9 mouse cellular contexts compared by ENCODE assay signal in the genomic region with DNA sequence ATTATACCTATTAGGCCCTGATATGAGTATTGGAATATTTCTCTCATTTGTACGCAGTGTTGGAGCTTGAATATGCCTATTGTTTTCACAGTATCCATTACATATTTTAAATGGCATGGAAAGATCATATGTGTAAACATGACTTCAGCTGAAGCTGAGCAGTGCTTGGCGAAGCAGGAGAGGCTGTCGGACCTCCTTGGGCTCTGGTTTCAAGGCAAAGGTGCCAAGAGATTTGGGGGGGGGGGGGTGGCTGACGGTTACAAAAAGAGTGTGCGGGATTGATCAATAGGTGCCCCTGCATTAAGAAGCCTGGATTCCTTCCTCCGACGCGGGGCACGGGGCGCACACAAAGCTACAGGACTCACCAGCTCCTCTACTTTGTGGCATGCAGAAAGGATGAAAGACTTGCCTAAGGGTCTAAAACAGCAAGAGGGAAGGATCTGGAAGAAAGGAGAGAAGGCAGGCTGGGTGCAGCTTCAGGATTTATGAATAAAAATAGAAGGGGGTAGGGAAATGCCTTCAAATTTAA.
DNase-seq lines count a peak whose midpoint lies in the region; ATAC-seq lines count a peak whose summit lies in the region.
"Had no signal": no experiment of that assay in that cellular context is flagged by ENCODE, and none has a peak within 500 bp of the region (broad histone marks: within the 10 kb centered on the region; RNA-seq: fewer than 3 reads in every experiment).

No protein-coding gene starts in this region.

- DNase-seq in heart, postnatal 25 days (ENCODE audit: low spot score) = no peak
- DNase-seq in embryo, embryonic 11 days = peak; percentile 39
- DNase-seq in forelimb bud, embryonic 11.5 days (ENCODE audit: low read depth, low spot score) = peak; percentile 57
- DNase-seq in midbrain, embryonic 11.5 days (ENCODE audit: low spot score, missing footprints) = peak; percentile 88
- no peak for DNase-seq in cerebellum, adult 11 months
- DNase-seq in urinary bladder, postnatal 36 days (ENCODE audit: low spot score in 2 of 2) = no peak
- no peak for DNase-seq in right cerebral cortex, postnatal 25 days

- H3K27ac ChIP-seq in heart, embryonic 13.5 days (replicated peaks) = peak overlapping the region; percentile 8; the same call in 1 of the 2 replicates
- H3K27ac ChIP-seq in midbrain, embryonic 11.5 days (ENCODE audit: low read depth, low read length) = no peak overlapping the region
- H3K27ac ChIP-seq: left cerebral cortex, adult 2 months had no signal

- H3K36me3 ChIP-seq in heart, embryonic 13.5 days = no peaks in the 10 kb centered on the region
- no peaks in the 10 kb centered on the region for H3K36me3 ChIP-seq in midbrain, embryonic 11.5 days (ENCODE audit: control insufficient read depth, insufficient read depth, low read length)

- peak overlapping the region; percentile 29 for H3K4me3 ChIP-seq in heart, embryonic 13.5 days
- H3K4me3 ChIP-seq in midbrain, embryonic 11.5 days (ENCODE audit: low read depth, low read length) = no peak overlapping the region
- H3K4me3 ChIP-seq: left cerebral cortex, adult 2 months had no signal

- no peaks in the 10 kb centered on the region for H3K27me3 ChIP-seq in heart, embryonic 13.5 days (replicated peaks)
- no peaks in the 10 kb centered on the region for H3K27me3 ChIP-seq in midbrain, embryonic 11.5 days (ENCODE audit: control insufficient read depth, insufficient read depth, low read length)

- intact Hi-C loops in heart, postnatal 25 days (cut with DNase I) = no loop called here

- H3K4me1 ChIP-seq in heart, embryonic 13.5 days = peaks cover 7% of the 10 kb centered on the region
- 0 out of 2 replicates have a peak, but pooled peaks cover 2% of the 10 kb centered on the region for H3K4me1 ChIP-seq in midbrain, embryonic 11.5 days (ENCODE audit: control insufficient read depth, insufficient read depth, low read length)

- ATAC-seq in heart, embryonic 13.5 days (ENCODE audit: extremely low read depth, insufficient number of reproducible peaks, low FRiP score, low TSS enrichment) = no peak
- peak; percentile 55; the same call in 1 of the 2 replicates for ATAC-seq in midbrain, embryonic 11.5 days (ENCODE audit: low FRiP score)

- H3K9ac ChIP-seq in heart, embryonic 13.5 days = peak overlapping the region; percentile 19; the same call in 1 of the 2 replicates
- H3K9ac ChIP-seq in midbrain, embryonic 11.5 days (ENCODE audit: low read length) = no peak overlapping the region

- WGBS in heart, embryonic 13.5 days = 48% methylated on average over 10 of the region's 10 CpGs
- 25% methylated on average over 10 of the region's 10 CpGs for WGBS in midbrain, embryonic 11.5 days

- H3K9me3 ChIP-seq in heart, embryonic 13.5 days = no peaks in the 10 kb centered on the region
- H3K9me3 ChIP-seq in midbrain, embryonic 11.5 days (ENCODE audit: control insufficient read depth, low read length) = no peaks in the 10 kb centered on the region

- peak overlapping the region; percentile 58 for H3K4me2 ChIP-seq in heart, embryonic 13.5 days
- H3K4me2 ChIP-seq in midbrain, embryonic 11.5 days = 0 out of 2 replicates have a peak overlapping the region, but pooled peaks have one; percentile 12

Comparison
In these comparisons a context has a peak if more than half of its experiments do, and no peak if none do; other contexts are left out.
1. DNase-seq: peak in embryo, embryonic 11 days (single experiment), forelimb bud, embryonic 11.5 days (single experiment) and midbrain, embryonic 11.5 days (single experiment); none in heart, postnatal 25 days (single experiment), cerebellum, adult 11 months (single experiment), urinary bladder, postnatal 36 days (0 of 2) and right cerebral cortex, postnatal 25 days (single experiment).